Mouse (Mus musculus): ENCODE results near the gene Zdhhc24.

GRCm38 (mm10) chr19:4839149-4839548, 39.3 kb upstream of the Zdhhc24 start, which contains the start of the genes Ccs and Ccdc87:
- TF ChIP-seq CTCF (IDR thresholded peaks at IDR 0.05; ENCODE audit: low read depth) (no peak), EP300 (IDR thresholded peaks at IDR 0.05; ENCODE audit: low read depth) (no peak)
